Mouse (Mus musculus): ENCODE data around the gene Slc26a1.

GRCm38 (mm10) chr5:108655381-108655780, 20.0 kb downstream of the Slc26a1 start:
- TF ChIP-seq POLR2A (IDR thresholded peaks at IDR 0.05; ENCODE audit: control insufficient read depth, low read depth, low read length) (no peak), CTCF (IDR thresholded peaks at IDR 0.05; ENCODE audit: control insufficient read depth, insufficient read depth, insufficient replicate concordance, low read depth, low read length) (no peak)

Measured in testis, adult 2 months (tissue).